Mouse (Mus musculus) intestine, embryonic 16.5 days (tissue): Measurements from ENCODE around the gene Immt. TPM values are rescaled to one million over a fixed set of nuclear protein-coding genes. Genes with fewer than 3 reads are reported as not detected.

Source experiments
- polyA plus RNA-seq: library from polyadenylated mRNA; unstranded; fragments of >200 nt; fragmentation: Nextera tagmentation; extraction: Ambion mirVana; gene quantifications from 2 replicates; pipeline ENCODE4 v1.2.1, GENCODE M21; 2015

Gene Immt
- polyA plus RNA-seq, 1 experiment from 2014 or later: 268 TPM

Other genes starting within 250 kb of the Immt start
- 40.2 and 46.7 TPM in 2 replicates for gene Kdm3a, start 198.3 kb upstream of the Immt start, polyA plus RNA-seq
- 13.4 and 13.5 TPM in 2 replicates for gene Reep1, start 123.8 kb upstream of the Immt start, polyA plus RNA-seq
- gene Mrpl35, start 4.4 kb upstream of the Immt start, polyA plus RNA-seq: 66.5 and 77.4 TPM in 2 replicates
- gene Ptcd3, start 77.4 kb downstream of the Immt start, polyA plus RNA-seq: 91.3 and 102 TPM in 2 replicates
- gene Polr1a, start 77.7 kb downstream of the Immt start, polyA plus RNA-seq: 21.9 and 22.9 TPM in 2 replicates